Mouse (Mus musculus) neural tube, embryonic 14.5 days (tissue): ENCODE measurements at regions not wholly inside any gene's neighbourhood (a gene's known extent, or its start where the extent isn't known, plus 50 kb on each side); places are given as distances from the start of the nearest gene placed in this dataset.

Source experiments
- ATAC-seq: fragments of 200-750 bp; cut with Nextera tagmentation; 2 replicates; pipeline ENCODE4 v1.8.0; 2017; ENCODE audit warnings: low read depth, mild to moderate bottlenecking, moderate TSS enrichment, moderate library complexity
- H3K27ac ChIP-seq: fragments of 300-500 bp; sonication (generic); 2 replicates; pipeline ENCODE4 v1.5.1; 2014; ENCODE audit warnings: low read depth, mild to moderate bottlenecking, control low read depth, low read length, moderate library complexity, mixed read lengths
- H3K27me3 ChIP-seq: fragments of 300-500 bp; sonication (generic); 2 replicates; pipeline ENCODE4 v1.6.1; 2014; ENCODE audit warnings: low read length; ENCODE audit not compliant: control insufficient read depth, insufficient read depth
- H3K36me3 ChIP-seq: fragments of 300-500 bp; sonication (generic); 2 replicates; pipeline ENCODE4 v1.6.1; 2014; ENCODE audit warnings: low read length, mixed read lengths; ENCODE audit not compliant: control insufficient read depth, insufficient read depth
- H3K4me1 ChIP-seq: fragments of 300-500 bp; sonication (generic); 2 replicates; pipeline ENCODE4 v1.6.1; 2014; ENCODE audit warnings: low read length; ENCODE audit not compliant: control insufficient read depth, insufficient read depth
- H3K4me2 ChIP-seq: fragments of 300-500 bp; sonication (generic); 2 replicates; pipeline ENCODE4 v1.6.1; 2014; ENCODE audit warnings: mild to moderate bottlenecking, low read depth, low read length, control low read depth
- H3K4me3 ChIP-seq: fragments of 300-500 bp; sonication (generic); 2 replicates; pipeline ENCODE4 v1.5.1; 2014; ENCODE audit warnings: low read depth, low read length, control low read depth, mixed read lengths
- H3K9ac ChIP-seq: fragments of 300-500 bp; sonication (generic); replicated peaks from 2 replicates; pipeline ENCODE4 v1.6.1; 2014; ENCODE audit warnings: low read depth, mild to moderate bottlenecking, control low read depth, low read length, mixed read lengths
- H3K9me3 ChIP-seq: fragments of 300-500 bp; sonication (generic); 2 replicates; pipeline ENCODE4 v1.6.1; 2016; ENCODE audit warnings: low read length; ENCODE audit not compliant: control insufficient read depth
- WGBS: fragments of 180-500 bp; shearing (Covaris S2); extraction: QIAGEN DNeasy Blood & Tissue Kit; methylation state at CpG from one replicate; pipeline ENCODE4 v1.1.7; 2014; 5-methylcytosine and 5-hydroxymethylcytosine counted together

DNA sequence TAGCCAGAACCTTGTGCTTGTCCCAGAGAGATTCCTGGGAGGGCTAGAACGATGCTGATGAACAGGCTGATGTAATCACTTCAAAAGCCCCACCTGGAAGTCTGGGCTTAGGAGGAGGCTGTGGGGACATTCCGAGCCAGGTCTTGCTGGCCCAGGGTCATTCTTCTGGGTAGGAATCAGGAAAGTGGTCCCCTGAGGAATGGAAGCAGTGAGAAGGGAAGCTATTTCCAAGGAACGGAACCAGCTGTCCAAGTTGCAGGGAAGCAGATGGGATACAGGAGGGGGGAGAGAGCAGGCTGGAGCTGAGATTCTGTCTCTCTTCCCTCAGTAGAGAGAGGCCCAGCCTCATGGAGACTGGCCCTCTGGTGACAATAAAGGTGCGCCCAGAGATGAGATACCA lies 243.9 kb downstream of the Tcf7l2 start:
- Histone ChIP-seq H3K9me3 (no peaks in the 10 kb centered on the region), H3K36me3 (no peaks in the 10 kb centered on the region), H3K27me3 (no peaks in the 10 kb centered on the region), H3K4me1 (no peaks in the 10 kb centered on the region), H3K9ac (no peak overlapping the region), H3K4me3 (no peak overlapping the region), H3K27ac (no peak overlapping the region), H3K4me2 (no peak overlapping the region)
- ATAC-seq: no peak
- 53% methylated on average over 4 of the region's 4 CpGs for WGBS

GRCm38 (mm10) chr19:55991791-55992726 lies 250.4 kb downstream of the Tcf7l2 start:
- H3K9ac ChIP-seq: no peak overlapping the region
- no peak overlapping the region for H3K27ac ChIP-seq
- H3K4me1 ChIP-seq: peaks cover 5% of the 10 kb centered on the region; the same call in 1 of the 2 replicates
- WGBS: 36% methylated on average over 21 of the region's 21 CpGs
- H3K4me3 ChIP-seq: no peak overlapping the region
- no peak for ATAC-seq
- no peaks in the 10 kb centered on the region for H3K9me3 ChIP-seq
- H3K27me3 ChIP-seq: no peaks in the 10 kb centered on the region
- no peak overlapping the region for H3K4me2 ChIP-seq
- H3K36me3 ChIP-seq: no peaks in the 10 kb centered on the region

- no peak for ATAC-seq
- peaks cover 5% of the 10 kb centered on the region; the same call in 1 of the 2 replicates for H3K4me1 ChIP-seq
- H3K36me3 ChIP-seq: no peaks in the 10 kb centered on the region
- no peak overlapping the region for H3K27ac ChIP-seq
- H3K9ac ChIP-seq: no peak overlapping the region
- WGBS: 47% methylated on average over 5 of the region's 5 CpGs
- no peak overlapping the region for H3K4me2 ChIP-seq
- H3K27me3 ChIP-seq: no peaks in the 10 kb centered on the region
- H3K9me3 ChIP-seq: no peaks in the 10 kb centered on the region
- no peak overlapping the region for H3K4me3 ChIP-seq
Observed at GRCm38 (mm10) chr19:55992727-55993066, 251.1 kb downstream of the Tcf7l2 start.

DNA sequence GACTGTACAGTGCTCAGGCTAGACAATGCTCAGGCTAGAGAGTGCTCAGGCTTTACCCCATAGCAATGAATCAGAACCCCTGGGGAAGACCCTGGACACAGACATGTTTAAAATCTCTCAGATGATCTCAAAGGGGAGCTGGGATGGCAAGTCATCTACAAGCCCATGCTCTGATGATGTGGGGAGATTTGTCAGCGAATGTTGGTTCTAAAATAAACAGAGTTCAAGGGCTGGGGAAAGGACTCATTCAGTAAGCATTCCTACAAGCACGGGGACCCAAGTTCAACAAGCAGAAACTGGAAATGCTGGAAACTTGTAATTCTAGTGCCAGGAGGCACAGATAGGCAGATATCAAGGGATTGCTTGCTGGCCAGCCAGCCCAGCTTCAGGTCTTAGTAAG lies 254.1 kb downstream of the Tcf7l2 start:
- H3K27ac ChIP-seq: no peak overlapping the region
- WGBS: 87% methylated on average over 2 of the region's 2 CpGs
- no peaks in the 10 kb centered on the region for H3K27me3 ChIP-seq
- H3K36me3 ChIP-seq: no peaks in the 10 kb centered on the region
- ATAC-seq: no peak
- no peak overlapping the region for H3K4me2 ChIP-seq
- no peak overlapping the region for H3K9ac ChIP-seq
- no peak overlapping the region for H3K4me3 ChIP-seq
- H3K9me3 ChIP-seq: no peaks in the 10 kb centered on the region
- H3K4me1 ChIP-seq: peaks cover 5% of the 10 kb centered on the region; the same call in 1 of the 2 replicates

DNA sequence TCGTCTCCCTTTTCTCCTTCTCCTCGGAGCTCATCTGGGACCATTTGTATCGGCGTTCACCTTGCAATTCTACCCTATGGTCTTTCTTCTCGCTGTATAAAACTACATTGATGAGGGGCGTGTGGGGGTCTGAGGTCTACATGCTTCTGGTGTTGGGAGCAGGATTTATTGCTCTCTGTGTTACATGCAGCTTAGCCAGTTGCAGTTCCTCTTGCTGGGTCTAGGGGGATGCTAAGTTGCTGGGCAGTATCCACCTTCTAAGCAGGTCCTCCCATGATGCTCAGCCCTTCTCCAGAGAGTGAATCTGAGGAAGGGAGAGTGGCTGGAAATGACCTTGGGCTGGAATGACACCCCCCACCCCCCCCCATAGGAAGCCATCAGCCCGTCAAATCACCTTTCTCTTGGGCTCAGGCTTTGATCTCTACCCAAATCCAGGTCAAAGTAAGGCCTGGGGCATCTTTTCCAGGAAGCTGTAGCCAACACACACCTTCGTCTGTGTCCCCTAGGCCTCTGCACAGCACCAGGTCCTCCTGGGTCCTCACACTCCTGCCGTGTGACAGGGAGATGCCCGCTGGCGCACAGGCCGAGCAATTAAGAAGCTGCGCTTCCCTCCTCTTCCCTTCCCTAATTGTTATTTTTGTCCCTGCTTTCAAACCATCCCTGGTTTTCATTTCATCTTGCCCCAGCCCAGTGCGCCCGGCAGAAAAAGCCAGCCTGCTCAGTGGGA lies 257.0 kb downstream of the Tcf7l2 start:
- no peak overlapping the region for H3K27ac ChIP-seq
- H3K36me3 ChIP-seq: no peaks in the 10 kb centered on the region
- no peak overlapping the region for H3K4me3 ChIP-seq
- no peak for ATAC-seq
- no peak overlapping the region for H3K9ac ChIP-seq
- whole genome bisulfite sequencing: 72% methylated on average over 15 of the region's 15 CpGs
- H3K9me3 ChIP-seq: no peaks in the 10 kb centered on the region
- H3K27me3 ChIP-seq: no peaks in the 10 kb centered on the region
- no peak overlapping the region for H3K4me2 ChIP-seq
- H3K4me1 ChIP-seq: no peaks in the 10 kb centered on the region

DNA sequence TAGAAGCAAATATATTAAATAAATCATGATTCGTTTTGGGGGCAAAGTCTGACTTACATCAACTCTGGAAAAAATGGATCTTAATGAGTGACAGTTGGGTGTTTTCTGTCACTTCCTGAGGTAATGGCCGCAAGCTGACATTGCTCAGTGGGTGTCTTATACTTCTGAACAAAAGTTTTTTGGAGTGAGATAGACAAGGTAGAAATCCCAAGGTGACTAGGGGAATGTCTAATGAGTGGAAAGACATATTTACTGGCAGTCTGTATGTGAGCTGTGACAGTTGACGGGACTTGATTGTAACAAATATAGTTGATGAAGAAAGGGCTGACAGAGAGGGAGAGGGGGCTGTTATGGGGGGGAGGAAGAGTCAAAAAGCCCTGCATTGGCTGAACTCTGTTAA lies 257.8 kb downstream of the Tcf7l2 start:
- 86% methylated on average over 3 of the region's 3 CpGs for WGBS
- Histone ChIP-seq H3K9ac (no peak overlapping the region), H3K9me3 (no peaks in the 10 kb centered on the region), H3K27me3 (no peaks in the 10 kb centered on the region), H3K4me3 (no peak overlapping the region), H3K4me2 (no peak overlapping the region), H3K27ac (no peak overlapping the region), H3K4me1 (no peaks in the 10 kb centered on the region), H3K36me3 (no peaks in the 10 kb centered on the region)
- no peak for ATAC-seq

GRCm38 (mm10) chr19:56001428-56001827 lies 259.8 kb downstream of the Tcf7l2 start:
- 87% methylated on average over 3 of the region's 3 CpGs for WGBS
- no peak overlapping the region for H3K27ac ChIP-seq
- no peak overlapping the region for H3K9ac ChIP-seq
- no peaks in the 10 kb centered on the region for H3K36me3 ChIP-seq
- ATAC-seq: no peak
- no peaks in the 10 kb centered on the region for H3K9me3 ChIP-seq
- H3K27me3 ChIP-seq: no peaks in the 10 kb centered on the region
- H3K4me1 ChIP-seq: no peaks in the 10 kb centered on the region
- H3K4me3 ChIP-seq: no peak overlapping the region
- no peak overlapping the region for H3K4me2 ChIP-seq

GRCm38 (mm10) chr19:56005886-56006285 lies 264.3 kb downstream of the Tcf7l2 start:
- no peak overlapping the region for H3K27ac ChIP-seq
- no peaks in the 10 kb centered on the region for H3K36me3 ChIP-seq
- ATAC-seq: no peak
- WGBS: 51% methylated on average over 6 of the region's 6 CpGs
- no peaks in the 10 kb centered on the region; the same call in 1 of the 2 replicates for H3K9me3 ChIP-seq
- H3K4me1 ChIP-seq: no peaks in the 10 kb centered on the region
- H3K4me3 ChIP-seq: no peak overlapping the region
- no peak overlapping the region for H3K9ac ChIP-seq
- H3K4me2 ChIP-seq: no peak overlapping the region
- no peaks in the 10 kb centered on the region for H3K27me3 ChIP-seq

GRCm38 (mm10) chr19:56007433-56007832 lies 265.8 kb downstream of the Tcf7l2 start:
- no peaks in the 10 kb centered on the region for H3K4me1 ChIP-seq
- H3K4me2 ChIP-seq: no peak overlapping the region
- no peaks in the 10 kb centered on the region for H3K36me3 ChIP-seq
- H3K27ac ChIP-seq: no peak overlapping the region
- no peak overlapping the region for H3K9ac ChIP-seq
- WGBS: 98% methylated on average over 5 of the region's 5 CpGs
- H3K9me3 ChIP-seq: no peaks in the 10 kb centered on the region; the same call in 1 of the 2 replicates
- H3K4me3 ChIP-seq: no peak overlapping the region
- H3K27me3 ChIP-seq: no peaks in the 10 kb centered on the region
- no peak for ATAC-seq
